Mouse (Mus musculus): Measurements from ENCODE around the gene Sumo3.

The Sumo3 gene

DNA sequence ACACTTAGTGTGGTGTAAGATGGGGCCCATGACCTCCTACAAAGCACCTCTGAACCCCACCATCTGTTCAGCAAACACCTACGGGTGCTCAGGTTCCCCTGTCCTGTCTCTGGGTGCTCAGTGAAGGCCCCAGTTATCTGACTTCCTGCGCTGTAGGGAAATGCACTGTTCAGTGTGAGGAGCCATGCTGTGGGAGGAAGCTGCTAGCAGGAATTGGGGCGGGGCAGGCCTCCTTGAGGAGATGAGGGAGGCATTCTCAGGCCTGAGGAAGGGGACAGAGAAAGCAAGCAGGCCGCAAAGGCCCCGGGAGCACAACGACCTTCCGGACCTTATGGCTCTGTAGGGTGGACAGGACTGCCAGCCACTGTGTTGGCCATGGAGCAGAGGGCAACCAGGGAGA, 16.8 kb upstream of the Sumo3 start:
- DNase-seq (ENCODE audit: low spot score in 2 of 2), result no peak

DNA sequence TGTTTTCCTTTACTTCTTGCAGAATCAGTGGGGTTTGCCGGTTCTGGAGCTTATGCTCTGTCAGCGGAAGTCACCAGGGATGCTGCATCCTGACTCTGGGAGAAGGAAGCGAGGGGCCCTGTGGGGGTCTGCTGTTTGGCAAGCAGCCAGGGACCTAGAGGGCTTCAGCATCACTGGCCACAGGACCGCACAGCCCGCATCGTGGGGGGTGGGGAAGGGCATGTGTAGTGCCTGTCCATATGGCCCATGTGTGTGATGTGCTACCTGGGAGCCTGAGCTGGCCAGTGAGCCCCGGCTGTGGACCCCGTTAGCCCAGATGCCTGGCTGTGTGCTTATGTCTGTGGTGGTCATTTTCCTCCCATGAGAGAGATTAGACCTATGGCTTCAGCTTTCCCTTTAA, 16.1 kb upstream of the Sumo3 start:
- DNase-seq (ENCODE audit: low spot score in 2 of 2), result no peak

- no peak for DNase-seq (ENCODE audit: low spot score in 2 of 2)
These were observed 15.1 kb upstream of the Sumo3 start for GRCm38 (mm10) chr10:77590812-77591211.

DNA sequence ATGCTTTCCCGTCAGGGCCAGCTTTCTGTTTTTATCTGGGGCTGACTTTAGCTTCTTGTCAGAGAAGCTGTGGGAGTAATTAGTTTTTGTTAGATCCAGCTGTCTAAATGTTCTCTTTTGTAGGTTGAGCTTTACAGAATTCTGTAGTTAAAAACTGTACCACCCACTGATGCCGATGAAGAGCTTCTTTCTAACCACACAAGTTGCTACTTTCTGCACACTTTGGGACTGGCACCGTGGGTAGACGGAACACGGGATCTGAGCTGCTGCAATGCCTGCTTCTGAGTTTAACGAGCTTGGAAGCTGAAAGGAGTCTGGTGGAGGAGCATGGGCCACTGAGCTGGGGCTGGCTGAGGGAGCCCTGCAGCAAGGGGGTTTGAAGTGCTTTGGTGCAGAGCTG, 14.4 kb upstream of the Sumo3 start:
- DNase-seq (ENCODE audit: low spot score in 2 of 2), result peak; percentile 74 to 78

- DNase-seq (ENCODE audit: low spot score in 2 of 2), result no peak
These were observed 9.8 kb upstream of the Sumo3 start for GRCm38 (mm10) chr10:77596060-77596459.

- no peak for DNase-seq (ENCODE audit: low spot score in 2 of 2)
These were observed 2.9 kb upstream of the Sumo3 start for GRCm38 (mm10) chr10:77603021-77603420.

DNA sequence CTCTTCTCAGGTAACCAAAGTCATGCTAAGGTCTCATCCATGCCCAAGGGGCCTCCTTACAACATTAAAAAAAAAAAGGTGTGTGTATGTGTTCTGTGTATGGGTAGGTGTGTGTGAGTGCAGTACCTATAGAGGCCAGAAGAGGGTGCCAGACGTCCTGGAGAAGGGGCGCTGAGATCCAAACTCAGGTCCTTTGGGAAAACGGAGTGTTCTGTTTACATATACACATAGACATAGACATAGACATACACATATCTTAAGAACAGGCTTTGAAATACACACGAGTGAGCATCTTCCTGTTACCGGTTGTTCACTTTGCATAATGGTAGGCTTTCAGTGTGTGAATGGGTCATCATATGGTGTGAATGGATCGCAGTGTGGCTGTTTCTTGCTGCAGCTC, 1.8 kb upstream of the Sumo3 start:
- no peak for DNase-seq (ENCODE audit: low spot score in 2 of 2)

- no peak for DNase-seq (ENCODE audit: low spot score in 2 of 2)
These were observed 939 bp upstream of the Sumo3 start for GRCm38 (mm10) chr10:77604958-77605357.

DNA sequence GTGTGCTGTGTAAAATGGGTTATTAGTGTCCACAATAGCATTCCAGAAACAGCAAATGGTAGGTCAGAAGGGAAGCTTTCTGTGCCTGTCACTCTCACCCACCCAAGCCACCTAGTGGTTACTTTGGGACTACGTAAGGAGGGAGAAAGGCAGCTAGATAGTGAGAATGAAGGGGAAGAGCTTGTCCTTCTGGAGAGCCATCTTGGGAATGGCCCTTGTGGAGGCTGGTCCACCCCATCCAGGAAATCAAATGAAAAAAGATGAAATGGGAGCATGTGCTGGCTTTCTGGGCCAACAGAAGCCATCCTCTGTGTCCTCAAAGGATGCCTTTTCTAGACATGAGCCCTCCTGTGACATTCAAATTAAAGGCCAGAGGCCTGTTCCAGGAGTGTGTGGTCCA, 529 bp upstream of the Sumo3 start:
- no peak for DNase-seq (ENCODE audit: low spot score in 2 of 2)

GRCm38 (mm10) chr10:77606855-77607254, 958 bp downstream of the Sumo3 start:
- DNase-seq (ENCODE audit: low spot score in 2 of 2), result no peak

DNA sequence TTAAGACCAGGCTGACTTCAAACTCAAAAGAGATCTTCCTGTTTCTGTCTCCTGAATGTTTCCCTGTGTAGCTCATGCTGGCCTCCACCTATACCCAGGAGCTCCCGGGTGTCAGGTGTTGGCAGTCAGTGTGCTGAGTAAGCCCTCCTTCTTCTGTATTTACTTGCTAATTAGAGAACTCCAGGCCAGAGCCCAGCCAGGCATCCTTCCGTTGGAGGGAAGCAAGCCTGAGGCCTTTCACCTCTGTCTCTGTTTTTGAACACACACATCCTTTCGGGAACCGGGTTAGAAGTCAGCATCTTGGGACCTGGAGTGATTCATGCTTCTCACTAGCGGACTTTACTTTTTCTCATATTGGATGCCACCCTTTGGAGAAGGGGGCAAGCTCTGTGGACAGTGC, 1.5 kb downstream of the Sumo3 start:
- no peak for DNase-seq (ENCODE audit: low spot score in 2 of 2)

DNA sequence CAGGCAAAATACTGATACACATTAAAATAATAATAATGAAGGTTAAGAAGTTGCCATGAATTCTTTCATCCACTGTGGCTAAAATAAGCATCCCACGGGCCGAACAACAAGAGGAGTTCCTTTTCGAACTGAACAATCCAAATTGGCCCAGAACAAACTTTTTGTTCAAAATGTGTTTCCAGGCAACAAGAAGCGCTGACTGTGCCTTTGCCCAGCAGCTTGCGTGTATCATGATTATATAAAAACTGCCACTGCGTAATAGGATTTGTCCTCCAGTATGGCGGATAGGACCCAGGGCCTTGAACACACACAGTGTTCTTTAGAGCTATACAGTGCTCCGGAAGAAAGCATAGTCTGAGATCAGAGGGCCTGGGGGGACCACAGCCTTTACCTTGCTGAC, 2.7 kb downstream of the Sumo3 start:
- no peak for DNase-seq (ENCODE audit: low spot score in 2 of 2)

DNA sequence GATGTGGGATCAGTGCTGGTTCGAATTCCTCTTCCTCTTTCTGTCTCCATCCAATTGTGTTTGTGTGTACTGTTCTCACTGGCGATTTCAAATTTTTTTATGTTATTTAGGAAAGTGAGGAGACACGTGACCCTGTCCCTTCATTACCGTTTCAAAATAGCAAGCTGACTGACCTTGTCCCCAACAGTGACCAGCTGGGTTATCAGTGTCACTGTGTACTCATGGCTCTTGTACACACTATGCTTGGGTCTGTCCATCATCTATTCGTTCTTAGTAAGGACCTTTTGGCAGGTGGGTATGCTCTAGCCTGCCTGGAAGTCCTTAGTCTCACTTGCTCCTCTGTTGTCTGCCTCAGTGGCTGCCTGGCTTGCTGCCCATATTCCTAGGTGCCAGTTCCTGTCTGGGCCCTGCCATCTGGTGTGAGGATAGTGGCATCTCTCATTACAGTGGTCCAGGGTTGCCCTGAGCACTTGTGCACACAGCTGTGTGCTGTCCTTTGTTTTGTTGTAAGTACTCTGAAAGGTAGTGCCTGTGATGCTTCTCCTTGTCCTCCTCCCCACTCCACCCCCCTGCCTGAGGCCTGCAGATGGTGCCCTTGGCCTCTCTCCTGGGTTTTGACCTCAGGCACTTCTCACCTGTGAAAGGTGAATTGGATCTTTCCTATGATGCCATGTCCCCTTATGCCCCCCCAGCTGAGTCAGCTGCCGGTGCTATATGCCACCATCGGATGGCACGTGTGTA, 4.5 kb downstream of the Sumo3 start:
- no peak for DNase-seq (ENCODE audit: low spot score in 2 of 2)

GRCm38 (mm10) chr10:77613409-77613808, 7.5 kb downstream of the Sumo3 start:
- no peak for DNase-seq (ENCODE audit: low spot score in 2 of 2)

- DNase-seq (ENCODE audit: low spot score in 2 of 2), result no peak
These were observed 9.8 kb downstream of the Sumo3 start for GRCm38 (mm10) chr10:77615647-77616046.

DNA sequence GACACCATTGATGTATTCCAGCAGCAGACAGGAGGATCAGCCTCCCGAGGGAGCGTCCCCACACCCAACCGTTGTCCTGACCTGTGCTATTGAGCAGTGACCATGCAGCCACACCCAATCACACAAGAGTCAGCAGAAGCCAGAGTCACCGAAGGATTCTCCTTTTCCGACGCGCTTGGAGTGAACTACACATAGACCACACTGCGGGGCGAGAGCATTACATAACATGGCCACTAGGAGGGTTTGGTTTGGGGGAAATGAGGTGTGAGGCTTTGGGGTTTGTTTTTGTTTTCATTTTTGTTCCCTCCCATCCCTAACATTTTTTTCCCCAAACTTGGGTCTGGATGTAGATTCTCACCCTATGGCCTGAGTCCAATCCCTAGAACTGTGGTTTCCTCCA, 10.3 kb downstream of the Sumo3 start:
- no peak for DNase-seq (ENCODE audit: low spot score in 2 of 2)

DNA sequence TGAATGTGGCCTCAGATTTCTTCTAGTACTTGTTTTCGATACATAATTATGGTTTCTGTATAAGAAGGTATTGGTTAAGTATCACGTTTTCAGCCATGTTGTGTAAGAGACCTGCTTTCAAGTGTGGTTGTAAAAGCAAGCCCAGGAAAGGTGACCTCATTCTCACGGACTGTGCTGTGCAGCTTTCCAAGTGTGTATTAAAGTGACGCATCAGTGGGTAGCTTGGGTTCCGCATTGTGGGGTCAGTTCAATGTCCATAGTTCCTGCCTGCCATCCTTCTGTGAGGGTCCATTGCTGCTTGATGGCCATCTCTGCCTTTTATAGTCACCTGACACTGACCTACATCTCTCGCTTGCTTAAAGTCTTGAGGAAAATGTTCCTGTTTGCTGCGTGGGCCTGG, 11.0 kb downstream of the Sumo3 start:
- DNase-seq (ENCODE audit: low spot score in 2 of 2), result no peak

- DNase-seq (ENCODE audit: low spot score in 2 of 2), result no peak
These were observed 15.6 kb downstream of the Sumo3 start for GRCm38 (mm10) chr10:77621546-77621945.

- DNase-seq (ENCODE audit: low spot score in 2 of 2), result peak; percentile 85 to 88
These were observed 16.4 kb downstream of the Sumo3 start, which contains the start of gene Ube2g2 for GRCm38 (mm10) chr10:77622055-77622988. Gene Ube2g2, plus strand, starts transcription at chr10:77622275.

DNA sequence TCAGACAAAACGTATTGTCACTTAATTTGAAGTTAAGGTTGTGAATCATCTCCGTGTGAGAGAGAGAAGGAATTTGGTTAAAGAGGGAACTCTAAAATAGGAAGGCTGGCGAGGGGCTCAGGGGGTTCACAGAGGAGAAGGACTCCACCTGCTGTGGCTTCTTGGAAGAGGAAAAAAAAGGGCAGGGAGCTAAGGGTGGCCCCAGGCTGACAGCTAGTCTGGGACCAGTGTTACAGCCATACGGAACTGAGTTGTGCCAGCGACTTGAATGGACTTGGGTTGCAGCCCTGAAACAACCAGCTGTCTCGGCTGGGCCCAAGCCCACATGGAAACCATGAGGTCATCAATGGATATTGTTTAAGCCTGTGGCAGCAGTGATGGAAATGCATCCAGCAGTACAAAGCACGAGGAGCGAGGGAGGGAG, 17.2 kb downstream of the Sumo3 start:
- no peak for DNase-seq (ENCODE audit: low spot score in 2 of 2)

GRCm38 (mm10) chr10:77623639-77624400, 17.9 kb downstream of the Sumo3 start:
- no peak for DNase-seq (ENCODE audit: low spot score in 2 of 2)

- peak; percentile 47 to 59 for DNase-seq (ENCODE audit: low spot score in 2 of 2)
These were observed 18.7 kb downstream of the Sumo3 start for GRCm38 (mm10) chr10:77624570-77624995.
